Mouse (Mus musculus) midbrain, embryonic 10.5 days (tissue): ENCODE results near the gene Zfp512. TPM values are rescaled to one million over a fixed set of nuclear protein-coding genes. Genes with fewer than 3 reads are reported as not detected.
"Not testable (repeated sequence)": the region's sequence is repeated elsewhere in the genome, so short reads cannot be mapped to it uniquely, and the experiment has no call there.

Experiments
- DNase-seq: peaks from one replicate; pipeline ENCODE4 v3.0.0-alpha.2; 2017; ENCODE audit warnings: low spot score
- H3K27ac ChIP-seq: fragments of 300-500 bp; sonication (generic); replicated peaks from 2 replicates; pipeline ENCODE4 v1.5.1; 2016; ENCODE audit warnings: mild to moderate bottlenecking
- H3K27me3 ChIP-seq: fragments of 300-500 bp; sonication (generic); 2 replicates; pipeline ENCODE4 v1.6.1; 2016; ENCODE audit warnings: low read depth, mild to moderate bottlenecking; ENCODE audit not compliant: poor library complexity, severe bottlenecking
- H3K36me3 ChIP-seq: fragments of 300-500 bp; sonication (generic); 2 replicates; pipeline ENCODE4 v1.6.1; 2016; ENCODE audit warnings: mild to moderate bottlenecking, moderate library complexity
- H3K4me1 ChIP-seq: fragments of 300-500 bp; sonication (generic); 2 replicates; pipeline ENCODE4 v1.6.1; 2016
- H3K4me3 ChIP-seq: fragments of 300-500 bp; sonication (generic); 2 replicates; pipeline ENCODE4 v1.5.1; 2016; ENCODE audit warnings: mild to moderate bottlenecking, moderate library complexity
- H3K9me3 ChIP-seq: fragments of 300-500 bp; sonication (generic); replicated peaks from 2 replicates; pipeline ENCODE4 v1.6.1; 2016; ENCODE audit warnings: mild to moderate bottlenecking
- WGBS: fragments of 180-500 bp; shearing (Covaris S2); methylation state at CpG from one replicate; pipeline ENCODE4 v1.1.7; 2016; 5-methylcytosine and 5-hydroxymethylcytosine counted together
- polyA plus RNA-seq: library from polyadenylated mRNA; unstranded; fragments of >200 nt; fragmentation: Nextera tagmentation; extraction: Ambion mirVana; gene quantifications from 2 replicates; pipeline ENCODE4 v1.2.1, GENCODE M21; 2016

Gene Zfp512
- polyA plus RNA-seq = 80.4 and 90.3 TPM in 2 replicates

- peak within 1 kb of the TSS; percentile 62 for H3K4me3 ChIP-seq
- peak; percentile 97 for DNase-seq
- peaks cover 16% of the 10 kb centered on the region for H3K4me1 ChIP-seq
- 7% methylated on average over 23 of the region's 23 CpGs for WGBS
- no peaks in the 10 kb centered on the region; the same call in 1 of the 2 replicates for H3K36me3 ChIP-seq
- H3K27ac ChIP-seq = peak within 1 kb of the TSS; percentile 81
- H3K9me3 ChIP-seq = no peaks in the 10 kb centered on the region
- no peaks in the 10 kb centered on the region for H3K27me3 ChIP-seq
These were observed at the start of gene Zfp512 for GRCm38 (mm10) chr5:31451878-31452561. Gene Zfp512 (plus strand): TSS chr5:31452431.

GRCm38 (mm10) chr5:31434727-31435126, 17.5 kb upstream of the Zfp512 start:
- not testable (repeated sequence) for H3K27me3 ChIP-seq, H3K4me1 ChIP-seq, H3K4me3 ChIP-seq, H3K27ac ChIP-seq, H3K36me3 ChIP-seq, H3K9me3 ChIP-seq, DNase-seq
- WGBS = 95% methylated on average over 9 of the region's 9 CpGs

GRCm38 (mm10) chr5:31451336-31451735, 895 bp upstream of the Zfp512 start:
- peak overlapping the region; percentile 62; the same call in 1 of the 2 replicates for H3K4me3 ChIP-seq
- H3K27ac ChIP-seq = 0 out of 2 replicates have a peak overlapping the region, but pooled peaks have one; percentile 81
- no peak for DNase-seq

GRCm38 (mm10) chr5:31452562-31452878, 289 bp downstream of the Zfp512 start:
- H3K9me3 ChIP-seq = no peaks in the 10 kb centered on the region
- H3K4me3 ChIP-seq = peak overlapping the region; percentile 62
- under 1% methylated on average over 11 of the region's 11 CpGs for WGBS
- peaks cover 3% of the 10 kb centered on the region; the same call in 1 of the 2 replicates for H3K36me3 ChIP-seq
- no peaks in the 10 kb centered on the region for H3K27me3 ChIP-seq
- peaks cover 16% of the 10 kb centered on the region for H3K4me1 ChIP-seq
- no peak for DNase-seq
- H3K27ac ChIP-seq = peak overlapping the region; percentile 81

More at GRCm38 (mm10) chr5:31451336-31451735, 895 bp upstream of the Zfp512 start:
- 91% methylated on average over 2 of the region's 2 CpGs for WGBS
- Histone ChIP-seq H3K27me3 (no peaks in the 10 kb centered on the region), H3K36me3 (no peaks in the 10 kb centered on the region), H3K4me1 (peaks cover 16% of the 10 kb centered on the region), H3K9me3 (no peaks in the 10 kb centered on the region)

GRCm38 (mm10) chr5:31452886-31453410, 717 bp downstream of the Zfp512 start:
- H3K9me3 ChIP-seq = no peaks in the 10 kb centered on the region
- H3K27ac ChIP-seq = peak overlapping the region; percentile 81
- no peak for DNase-seq
- peak overlapping the region; percentile 62 for H3K4me3 ChIP-seq
- WGBS = 20% methylated on average over 7 of the region's 7 CpGs
- no peaks in the 10 kb centered on the region for H3K27me3 ChIP-seq
- peaks cover 16% of the 10 kb centered on the region for H3K4me1 ChIP-seq
- peaks cover 3% of the 10 kb centered on the region; the same call in 1 of the 2 replicates for H3K36me3 ChIP-seq

- H3K27ac ChIP-seq = no peak overlapping the region
- no peaks in the 10 kb centered on the region for H3K4me1 ChIP-seq
- H3K4me3 ChIP-seq = no peak overlapping the region
- H3K9me3 ChIP-seq = no peaks in the 10 kb centered on the region
- 92% methylated on average over 3 of the region's 3 CpGs for WGBS
- no peak for DNase-seq
- no peaks in the 10 kb centered on the region for H3K27me3 ChIP-seq
- H3K36me3 ChIP-seq = peaks cover 78% of the 10 kb centered on the region
These were observed 15.6 kb downstream of the Zfp512 start for GRCm38 (mm10) chr5:31467798-31468197.

GRCm38 (mm10) chr5:31469711-31470110, 17.5 kb downstream of the Zfp512 start:
- no peak overlapping the region for H3K27ac ChIP-seq
- peaks cover 93% of the 10 kb centered on the region for H3K36me3 ChIP-seq
- WGBS = 96% methylated on average over 6 of the region's 6 CpGs
- H3K9me3 ChIP-seq = no peaks in the 10 kb centered on the region
- H3K4me3 ChIP-seq = no peak overlapping the region
- no peaks in the 10 kb centered on the region for H3K27me3 ChIP-seq
- no peak for DNase-seq
- H3K4me1 ChIP-seq = no peaks in the 10 kb centered on the region

- H3K27ac ChIP-seq = no peak overlapping the region
These were observed 18.1 kb downstream of the Zfp512 start for GRCm38 (mm10) chr5:31470334-31470733.

GRCm38 (mm10) chr5:31480536-31480935, 28.3 kb downstream of the Zfp512 start:
- peaks cover 89% of the 10 kb centered on the region for H3K36me3 ChIP-seq
- WGBS = 91% methylated on average over 4 of the region's 4 CpGs

More at GRCm38 (mm10) chr5:31470334-31470733, 18.1 kb downstream of the Zfp512 start:
- H3K27me3 ChIP-seq = no peaks in the 10 kb centered on the region
- H3K36me3 ChIP-seq = peaks cover 97% of the 10 kb centered on the region
- H3K9me3 ChIP-seq = no peaks in the 10 kb centered on the region
- no peaks in the 10 kb centered on the region for H3K4me1 ChIP-seq
- peak; percentile 38 for DNase-seq
- H3K4me3 ChIP-seq = no peak overlapping the region
- WGBS = 83% methylated on average over 7 of the region's 7 CpGs

GRCm38 (mm10) chr5:31485440-31485839, 33.2 kb downstream of the Zfp512 start, which contains the start of gene 4930548H24Rik:
Gene 4930548H24Rik (plus strand): TSS chr5:31485740.
- Histone ChIP-seq H3K4me1 (no peaks in the 10 kb centered on the region), H3K9me3 (no peaks in the 10 kb centered on the region), H3K27ac (no peak within 1 kb of the TSS), H3K4me3 (no peak within 1 kb of the TSS), H3K36me3 (peaks cover 43% of the 10 kb centered on the region), H3K27me3 (no peaks in the 10 kb centered on the region)
- WGBS = 94% methylated on average over 3 of the region's 3 CpGs
- DNase-seq = no peak

More at GRCm38 (mm10) chr5:31480536-31480935, 28.3 kb downstream of the Zfp512 start:
- H3K9me3 ChIP-seq = no peaks in the 10 kb centered on the region
- DNase-seq = no peak
- no peak overlapping the region for H3K4me3 ChIP-seq
- no peak overlapping the region for H3K27ac ChIP-seq
- H3K27me3 ChIP-seq = no peaks in the 10 kb centered on the region
- H3K4me1 ChIP-seq = no peaks in the 10 kb centered on the region

- H3K4me1 ChIP-seq = no peaks in the 10 kb centered on the region
- WGBS = 96% methylated on average over 3 of the region's 3 CpGs
- H3K27ac ChIP-seq = no peak overlapping the region
- no peak for DNase-seq
- no peak overlapping the region for H3K4me3 ChIP-seq
- H3K9me3 ChIP-seq = no peaks in the 10 kb centered on the region
- H3K27me3 ChIP-seq = no peaks in the 10 kb centered on the region
- peaks cover 18% of the 10 kb centered on the region for H3K36me3 ChIP-seq
These were observed 35.7 kb downstream of the Zfp512 start for GRCm38 (mm10) chr5:31487889-31488288.

GRCm38 (mm10) chr5:31489116-31489769, 37.0 kb downstream of the Zfp512 start:
- Histone ChIP-seq H3K4me3 (no peak overlapping the region), H3K9me3 (no peaks in the 10 kb centered on the region), H3K36me3 (peaks cover 12% of the 10 kb centered on the region), H3K27me3 (no peaks in the 10 kb centered on the region), H3K27ac (no peak overlapping the region), H3K4me1 (peaks cover 5% of the 10 kb centered on the region)
- 73% methylated on average over 7 of the region's 7 CpGs for WGBS
- no peak for DNase-seq

GRCm38 (mm10) chr5:31492031-31492430, 39.8 kb downstream of the Zfp512 start:
- no peak overlapping the region for H3K27ac ChIP-seq
- no peak for DNase-seq
- no peak overlapping the region for H3K4me3 ChIP-seq
- 39% methylated on average over 1 of the region's 1 CpGs for WGBS
- no peaks in the 10 kb centered on the region for H3K9me3 ChIP-seq
- H3K36me3 ChIP-seq = peaks cover 12% of the 10 kb centered on the region
- H3K4me1 ChIP-seq = peaks cover 18% of the 10 kb centered on the region
- H3K27me3 ChIP-seq = no peaks in the 10 kb centered on the region
